Mouse (Mus musculus): Measurements from ENCODE around the gene Gpr162. TPM values are rescaled to one million over a fixed set of nuclear protein-coding genes. Genes with fewer than 3 reads are reported as not detected.
"Not testable (repeated sequence)": the region's sequence is repeated elsewhere in the genome, so short reads cannot be mapped to it uniquely, and the experiment has no call there.

Gpr162 gene
- total RNA-seq, 2 experiments from 2014 or later: 2.0 TPM; not detected in 1

GRCm38 (mm10) chr6:124847305-124847704, 16.5 kb downstream of the Gpr162 start:
- ATAC-seq (replicated peaks; ENCODE audit: poor library complexity, severe bottlenecking): peak; percentile 96

GRCm38 (mm10) chr6:124840241-124841167, 23.3 kb downstream of the Gpr162 start, which contains the start of gene Gnb3:
Gene Gnb3, minus strand, starts transcription at chr6:124840275.
- peak; percentile 74 for ATAC-seq (replicated peaks; ENCODE audit: poor library complexity, severe bottlenecking)

- no peak for ATAC-seq (replicated peaks; ENCODE audit: poor library complexity, severe bottlenecking)
Measured at GRCm38 (mm10) chr6:124839805-124840204, 24.0 kb downstream of the Gpr162 start.

- no peak for ATAC-seq (replicated peaks; ENCODE audit: poor library complexity, severe bottlenecking)
Measured at GRCm38 (mm10) chr6:124836411-124836810, 27.4 kb downstream of the Gpr162 start.

- no peak for ATAC-seq (replicated peaks; ENCODE audit: poor library complexity, severe bottlenecking)
Measured at GRCm38 (mm10) chr6:124835531-124835930, 28.3 kb downstream of the Gpr162 start.

GRCm38 (mm10) chr6:124834512-124835081, 29.2 kb downstream of the Gpr162 start:
- peak; percentile 21 for ATAC-seq (replicated peaks; ENCODE audit: poor library complexity, severe bottlenecking)

- ATAC-seq (replicated peaks; ENCODE audit: poor library complexity, severe bottlenecking): no peak
Measured at GRCm38 (mm10) chr6:124831649-124832048, 32.1 kb downstream of the Gpr162 start.

GRCm38 (mm10) chr6:124831199-124831598, 32.6 kb downstream of the Gpr162 start:
- not testable (repeated sequence) for ATAC-seq (replicated peaks; ENCODE audit: poor library complexity, severe bottlenecking)

GRCm38 (mm10) chr6:124829799-124830700, 33.7 kb downstream of the Gpr162 start:
- ATAC-seq (replicated peaks; ENCODE audit: poor library complexity, severe bottlenecking): peak; percentile 60

GRCm38 (mm10) chr6:124828868-124829798, 34.6 kb downstream of the Gpr162 start, which contains the start of the genes Usp5 and Cdca3:
Gene Usp5, minus strand, starts transcription at chr6:124829484.
Gene Cdca3, plus strand, starts transcription at chr6:124829547.
- peak; percentile 71 for ATAC-seq (replicated peaks; ENCODE audit: poor library complexity, severe bottlenecking)

- peak; percentile 43 for ATAC-seq (replicated peaks; ENCODE audit: poor library complexity, severe bottlenecking)
Measured at GRCm38 (mm10) chr6:124828101-124828592, 35.6 kb downstream of the Gpr162 start.

GRCm38 (mm10) chr6:124822049-124822448, 41.7 kb downstream of the Gpr162 start:
- no peak for ATAC-seq (replicated peaks; ENCODE audit: poor library complexity, severe bottlenecking)

GRCm38 (mm10) chr6:124820891-124821290, 42.9 kb downstream of the Gpr162 start:
- no peak for ATAC-seq (replicated peaks; ENCODE audit: poor library complexity, severe bottlenecking)

GRCm38 (mm10) chr6:124817971-124818370, 45.8 kb downstream of the Gpr162 start:
- peak; percentile 82 for ATAC-seq (replicated peaks; ENCODE audit: poor library complexity, severe bottlenecking)

- ATAC-seq (replicated peaks; ENCODE audit: poor library complexity, severe bottlenecking): no peak
Measured at GRCm38 (mm10) chr6:124817563-124817962, 46.2 kb downstream of the Gpr162 start.

GRCm38 (mm10) chr6:124817125-124817524, 46.7 kb downstream of the Gpr162 start:
- no peak for ATAC-seq (replicated peaks; ENCODE audit: poor library complexity, severe bottlenecking)

GRCm38 (mm10) chr6:124816611-124817010, 47.2 kb downstream of the Gpr162 start:
- ATAC-seq (replicated peaks; ENCODE audit: poor library complexity, severe bottlenecking): no peak

- ATAC-seq (replicated peaks; ENCODE audit: poor library complexity, severe bottlenecking): no peak
Measured at GRCm38 (mm10) chr6:124814858-124815774, 48.7 kb downstream of the Gpr162 start.

All from granulocyte monocyte progenitor cell, adult 5-6 weeks (primary cell).